Mouse (Mus musculus): ENCODE measurements around the gene Ube2a. TPM values are rescaled to one million over a fixed set of nuclear protein-coding genes. Genes with fewer than 3 reads are reported as not detected.

Gene Ube2a
- polyA plus RNA-seq, 1 experiment, result 52.1 TPM

- Histone ChIP-seq H3K4me3 (peak overlapping the region; percentile 38), H3K27me3 (ENCODE audit: control insufficient read depth, insufficient read depth, insufficient read length) (no peaks in the 10 kb centered on the region), H3K4me2 (ENCODE audit: low read depth) (peak overlapping the region; percentile 79), H3K36me3 (ENCODE audit: control insufficient read depth, insufficient read depth) (no peaks in the 10 kb centered on the region), H3ac (ENCODE audit: control insufficient read depth, insufficient read length) (no peak overlapping the region), H3K79me2 (ENCODE audit: control insufficient read depth, insufficient read depth) (peaks cover 18% of the 10 kb centered on the region)
- no peak for TF ChIP-seq E2F4 (IDR thresholded peaks at IDR 0.05; ENCODE audit: insufficient read depth)
- TF ChIP-seq USF1 (IDR thresholded peaks at IDR 0.05; ENCODE audit: low read depth), result peak; percentile 93
- TF ChIP-seq POLR2A (IDR thresholded peaks at IDR 0.05; ENCODE audit: insufficient read length, low read depth), result peak; percentile 13
Observed at GRCm38 (mm10) chrX:36863766-36864608, 9.7 kb upstream of the Ube2a start.

- Histone ChIP-seq H3ac (ENCODE audit: control insufficient read depth, insufficient read length) (no peak overlapping the region), H3K4me2 (ENCODE audit: low read depth) (peak overlapping the region; percentile 60), H3K4me3 (peak overlapping the region; percentile 38), H3K36me3 (ENCODE audit: control insufficient read depth, insufficient read depth) (no peaks in the 10 kb centered on the region), H3K79me2 (ENCODE audit: control insufficient read depth, insufficient read depth) (peaks cover 18% of the 10 kb centered on the region), H3K27me3 (ENCODE audit: control insufficient read depth, insufficient read depth, insufficient read length) (no peaks in the 10 kb centered on the region)
- TF ChIP-seq TCF3 (IDR thresholded peaks at IDR 0.05; ENCODE audit: insufficient read length, low read depth), result no peak
- no peak for TF ChIP-seq TCF12 (IDR thresholded peaks at IDR 0.05; ENCODE audit: insufficient read depth, poor library complexity, severe bottlenecking)
- TF ChIP-seq SRF (IDR thresholded peaks at IDR 0.05; ENCODE audit: control insufficient read depth, insufficient read length, low read depth), result no peak
- TF ChIP-seq MAX (IDR thresholded peaks at IDR 0.05; ENCODE audit: low read depth), result no peak
- TF ChIP-seq POLR2AphosphoS2 (IDR thresholded peaks at IDR 0.05; ENCODE audit: insufficient read length, low read depth), result no peak
- no peak for TF ChIP-seq CEBPB (IDR thresholded peaks at IDR 0.05; ENCODE audit: insufficient read depth, poor library complexity, severe bottlenecking)
- TF ChIP-seq POLR2A (IDR thresholded peaks at IDR 0.05; ENCODE audit: insufficient read length, low read depth), result no peak
- no peak for TF ChIP-seq USF1 (IDR thresholded peaks at IDR 0.05; ENCODE audit: low read depth)
- no peak for TF ChIP-seq E2F4 (IDR thresholded peaks at IDR 0.05; ENCODE audit: insufficient read depth)
- no peak for TF ChIP-seq MYOD1 (IDR thresholded peaks at IDR 0.05; ENCODE audit: control insufficient read depth in 1 of 3, insufficient read length in 2 of 3, low read depth in 2 of 3)
- no peak for TF ChIP-seq MYOG (IDR thresholded peaks at IDR 0.05; ENCODE audit: control insufficient read depth in 1 of 3, insufficient read depth in 1 of 3, insufficient read length in 2 of 3, low read depth in 2 of 3)
- no peak for TF ChIP-seq REST (IDR thresholded peaks at IDR 0.05; ENCODE audit: insufficient read depth, insufficient read length)
Observed at GRCm38 (mm10) chrX:36864609-36865328, 8.9 kb upstream of the Ube2a start.

GRCm38 (mm10) chrX:36870372-36870771 is 3.3 kb upstream of the Ube2a start:
- Histone ChIP-seq H3ac (ENCODE audit: control insufficient read depth, insufficient read length) (no peak overlapping the region), H3K4me3 (no peak overlapping the region), H3K27me3 (ENCODE audit: control insufficient read depth, insufficient read depth, insufficient read length) (no peaks in the 10 kb centered on the region), H3K36me3 (ENCODE audit: control insufficient read depth, insufficient read depth) (no peaks in the 10 kb centered on the region), H3K79me2 (ENCODE audit: control insufficient read depth, insufficient read depth) (peaks cover 5% of the 10 kb centered on the region), H3K4me2 (ENCODE audit: low read depth) (no peak overlapping the region)
- TF ChIP-seq SRF (IDR thresholded peaks at IDR 0.05; ENCODE audit: control insufficient read depth, insufficient read length, low read depth), result no peak
- TF ChIP-seq TCF3 (IDR thresholded peaks at IDR 0.05; ENCODE audit: insufficient read length, low read depth), result no peak
- TF ChIP-seq REST (IDR thresholded peaks at IDR 0.05; ENCODE audit: insufficient read depth, insufficient read length), result no peak
- no peak for TF ChIP-seq MYOG (IDR thresholded peaks at IDR 0.05; ENCODE audit: control insufficient read depth in 1 of 3, insufficient read depth in 1 of 3, insufficient read length in 2 of 3, low read depth in 2 of 3)
- no peak for TF ChIP-seq MAX (IDR thresholded peaks at IDR 0.05; ENCODE audit: low read depth)
- TF ChIP-seq TCF12 (IDR thresholded peaks at IDR 0.05; ENCODE audit: insufficient read depth, poor library complexity, severe bottlenecking), result no peak
- TF ChIP-seq MYOD1 (IDR thresholded peaks at IDR 0.05; ENCODE audit: control insufficient read depth in 1 of 3, insufficient read length in 2 of 3, low read depth in 2 of 3), result no peak
- TF ChIP-seq CEBPB (IDR thresholded peaks at IDR 0.05; ENCODE audit: insufficient read depth, poor library complexity, severe bottlenecking), result no peak
- TF ChIP-seq POLR2AphosphoS2 (IDR thresholded peaks at IDR 0.05; ENCODE audit: insufficient read length, low read depth), result no peak
- no peak for TF ChIP-seq USF1 (IDR thresholded peaks at IDR 0.05; ENCODE audit: low read depth)
- TF ChIP-seq E2F4 (IDR thresholded peaks at IDR 0.05; ENCODE audit: insufficient read depth), result no peak
- no peak for TF ChIP-seq POLR2A (IDR thresholded peaks at IDR 0.05; ENCODE audit: insufficient read length, low read depth)

GRCm38 (mm10) chrX:36874178-36874696 is 537 bp downstream of the Ube2a start:
- Histone ChIP-seq H3K4me2 (ENCODE audit: low read depth) (peak overlapping the region; percentile 66), H3ac (ENCODE audit: control insufficient read depth, insufficient read length) (peak overlapping the region; percentile 39), H3K4me3 (peak overlapping the region; percentile 30), H3K27me3 (ENCODE audit: control insufficient read depth, insufficient read depth, insufficient read length) (no peaks in the 10 kb centered on the region), H3K36me3 (ENCODE audit: control insufficient read depth, insufficient read depth) (no peaks in the 10 kb centered on the region), H3K79me2 (ENCODE audit: control insufficient read depth, insufficient read depth) (peaks cover 5% of the 10 kb centered on the region)
- no peak for TF ChIP-seq REST (IDR thresholded peaks at IDR 0.05; ENCODE audit: insufficient read depth, insufficient read length)
- no peak for TF ChIP-seq MAX (IDR thresholded peaks at IDR 0.05; ENCODE audit: low read depth)
- peak; percentile 94 for TF ChIP-seq POLR2AphosphoS2 (IDR thresholded peaks at IDR 0.05; ENCODE audit: insufficient read length, low read depth)
- peak; percentile 95 for TF ChIP-seq POLR2A (IDR thresholded peaks at IDR 0.05; ENCODE audit: insufficient read length, low read depth)
- TF ChIP-seq MYOD1 (IDR thresholded peaks at IDR 0.05; ENCODE audit: control insufficient read depth in 1 of 3, insufficient read length in 2 of 3, low read depth in 2 of 3), result peak in 1 of 3 experiments; percentile 8
- no peak for TF ChIP-seq TCF12 (IDR thresholded peaks at IDR 0.05; ENCODE audit: insufficient read depth, poor library complexity, severe bottlenecking)
